Mouse (Mus musculus) left cerebral cortex, postnatal 10 days (tissue): Measurements from ENCODE around the gene Frmd5. TPM values are rescaled to one million over a fixed set of nuclear protein-coding genes. Genes with fewer than 3 reads are reported as not detected.
A peak's percentile ranks its signal among the peaks of the same experiment; 100 is the strongest.
"Not testable (repeated sequence)": the region's sequence is repeated elsewhere in the genome, so short reads cannot be mapped to it uniquely, and the experiment has no call there.

Experiments
- DNase-seq, 2 experiments: peaks; one replicate each; pipeline ENCODE4 v3.0.0; 2021 to 2022; ENCODE audit warnings: low spot score in 2 of 2, mixed read lengths in 1 of 2; ENCODE audit errors: extremely low spot score in 1 of 2
- intact Hi-C: fragments of 180-260 bp; cut with DNase I; formaldehyde crosslinking; loops from one replicate; pipeline ENCODE4 v1.15.1; 2025
- total RNA-seq, 2 experiments: library from RNA; stranded (reverse); gene quantifications; 2 replicates each; pipeline ENCODE4 v1.2.3; 2021

Frmd5 gene
- total RNA-seq, 2 experiments from 2014 or later: 44.0 to 46.4 TPM

DNA sequence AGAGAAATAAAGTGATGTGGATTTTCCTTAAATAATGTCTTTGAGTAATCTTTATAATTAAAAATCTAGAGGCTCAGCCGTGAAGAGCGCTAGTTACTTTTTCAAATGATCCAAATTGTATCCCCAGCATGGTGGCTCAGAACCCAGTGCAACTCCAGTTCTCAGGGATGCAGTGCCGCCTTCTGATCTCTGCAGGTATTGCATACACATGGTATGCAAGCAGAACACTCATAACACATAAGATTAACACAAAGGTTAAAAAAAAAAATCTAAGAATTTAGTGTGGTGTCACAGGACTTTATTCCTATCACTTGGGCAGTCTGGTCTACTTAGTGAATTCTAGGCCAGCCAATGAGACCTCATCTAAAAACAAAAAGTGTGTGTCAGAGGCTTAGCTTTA lies 262.1 kb downstream of the Frmd5 start:
- peak in 1 of 2 experiments; percentile 12 for DNase-seq
- intact Hi-C loops: no loop called here

DNA sequence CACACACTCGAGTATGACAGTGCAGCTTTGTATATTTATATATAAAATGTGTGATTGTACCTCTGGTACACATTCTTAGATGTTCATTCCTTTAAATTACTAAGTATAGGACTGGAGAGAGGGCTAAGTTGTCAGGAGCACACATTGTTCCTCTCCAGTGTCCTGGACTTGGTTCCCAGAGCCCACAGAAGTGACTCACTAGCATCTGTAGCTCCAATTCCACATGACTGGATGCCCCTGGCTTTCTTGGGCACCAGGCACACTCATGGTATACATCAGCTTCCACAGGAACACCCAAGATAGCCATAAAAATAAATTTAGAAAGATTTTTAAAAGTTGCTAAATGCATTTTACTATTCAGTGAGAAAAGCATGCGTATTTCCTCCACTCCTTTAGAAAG lies 281.8 kb downstream of the Frmd5 start:
- no peak for DNase-seq
- intact Hi-C loops: no loop called here

DNA sequence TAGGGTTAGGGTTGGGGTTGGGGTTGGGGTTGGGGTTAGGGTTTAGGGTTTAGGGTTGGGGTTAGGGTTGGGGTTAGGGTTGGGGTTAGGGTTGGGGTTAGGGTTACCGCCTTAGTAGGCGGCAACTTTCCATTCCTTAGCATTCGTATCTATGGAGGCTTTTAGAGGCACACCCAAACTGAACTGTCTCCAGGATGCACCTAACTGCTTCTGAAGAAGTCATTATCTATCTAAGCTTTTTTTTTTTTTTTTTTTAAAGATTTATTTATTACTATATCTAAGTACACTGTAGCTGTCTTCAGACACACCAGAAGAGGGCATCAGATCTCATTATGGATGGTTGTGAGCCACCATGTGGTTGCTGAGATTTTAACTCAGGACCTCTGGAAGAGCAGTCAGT lies 284.1 kb downstream of the Frmd5 start:
- intact Hi-C loops, DNase-seq: not testable (repeated sequence)

DNA sequence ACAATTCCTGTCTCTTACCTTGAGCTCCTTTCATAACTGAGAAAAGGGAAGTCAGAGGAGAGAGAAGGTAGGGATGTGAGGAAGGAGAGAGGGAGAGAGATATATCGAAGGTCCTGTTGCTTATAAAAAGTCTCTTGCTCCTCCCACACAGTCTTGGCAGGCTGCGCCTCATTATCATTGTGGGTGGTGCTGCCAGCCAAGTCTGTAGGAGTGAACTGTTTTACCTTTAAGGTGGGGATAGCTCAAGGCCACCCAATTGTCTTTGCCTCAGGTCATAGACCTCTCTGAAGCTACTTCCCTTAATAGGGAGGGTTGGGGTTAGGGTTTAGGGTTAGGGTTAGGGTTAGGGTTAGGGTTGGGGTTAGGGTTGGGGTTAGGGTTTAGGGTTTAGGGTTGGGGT lies 284.9 kb downstream of the Frmd5 start:
- intact Hi-C loops: no loop called here
- no peak for DNase-seq

DNA sequence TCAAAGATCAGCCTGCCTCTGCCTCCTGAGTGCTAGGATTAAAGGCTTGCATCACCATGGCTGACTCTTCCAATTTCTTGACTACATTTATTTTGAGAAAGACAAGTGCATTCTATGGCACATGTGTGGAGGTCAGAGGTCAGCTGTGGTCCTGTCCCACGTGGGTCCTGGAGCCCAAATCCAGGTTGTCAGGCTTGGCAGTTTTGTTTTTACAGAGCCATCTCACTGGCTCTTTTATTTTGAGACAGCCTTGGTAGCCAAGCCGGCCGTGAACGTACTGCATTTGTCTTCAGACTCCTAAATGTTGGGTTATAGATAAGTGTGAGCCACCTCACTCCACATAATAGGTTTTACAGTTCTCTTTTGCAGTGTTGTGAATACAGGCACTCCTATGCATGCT lies 288.2 kb downstream of the Frmd5 start:
- DNase-seq, intact Hi-C loops: not testable (repeated sequence)

DNA sequence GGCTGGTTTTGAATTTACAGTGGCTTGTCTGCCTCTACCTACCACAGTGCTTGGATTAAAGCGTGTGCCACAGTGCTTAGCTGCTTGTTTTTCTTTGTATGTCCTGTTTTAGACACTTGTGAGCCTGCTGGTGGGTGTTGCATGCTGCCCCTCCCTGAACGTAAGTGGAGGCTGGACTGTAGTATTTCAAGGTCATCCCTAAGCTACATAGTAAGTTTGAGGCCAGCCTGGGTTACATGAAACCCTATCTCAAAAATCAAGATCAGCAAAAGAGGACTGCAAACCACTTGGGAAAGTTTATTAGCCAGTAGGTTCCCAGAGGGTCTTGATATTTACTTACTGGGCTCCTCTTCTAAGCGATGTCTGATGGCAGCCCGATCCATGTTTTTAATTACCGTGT lies 288.8 kb downstream of the Frmd5 start:
- intact Hi-C loops: no loop called here
- no peak for DNase-seq

DNA sequence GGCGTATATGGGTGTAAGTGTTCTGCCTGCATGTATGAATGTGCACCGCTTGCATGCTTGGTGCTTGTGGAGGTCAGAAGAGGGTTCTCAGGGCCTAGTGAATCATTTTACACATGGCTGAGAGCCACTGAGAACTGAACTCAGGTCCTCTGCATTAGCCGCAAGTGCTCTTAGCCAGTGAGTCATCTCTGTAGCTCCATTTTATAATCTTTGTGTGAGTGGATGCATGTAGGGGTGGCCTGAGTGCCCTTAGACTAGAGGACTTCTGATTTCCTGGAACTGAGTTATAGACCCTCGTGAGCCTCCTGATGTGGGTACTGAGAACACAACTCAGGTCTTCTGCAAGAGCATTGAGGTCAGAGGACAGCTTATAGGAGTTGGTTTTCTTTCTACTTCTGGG lies 292.7 kb downstream of the Frmd5 start:
- DNase-seq: no peak

DNA sequence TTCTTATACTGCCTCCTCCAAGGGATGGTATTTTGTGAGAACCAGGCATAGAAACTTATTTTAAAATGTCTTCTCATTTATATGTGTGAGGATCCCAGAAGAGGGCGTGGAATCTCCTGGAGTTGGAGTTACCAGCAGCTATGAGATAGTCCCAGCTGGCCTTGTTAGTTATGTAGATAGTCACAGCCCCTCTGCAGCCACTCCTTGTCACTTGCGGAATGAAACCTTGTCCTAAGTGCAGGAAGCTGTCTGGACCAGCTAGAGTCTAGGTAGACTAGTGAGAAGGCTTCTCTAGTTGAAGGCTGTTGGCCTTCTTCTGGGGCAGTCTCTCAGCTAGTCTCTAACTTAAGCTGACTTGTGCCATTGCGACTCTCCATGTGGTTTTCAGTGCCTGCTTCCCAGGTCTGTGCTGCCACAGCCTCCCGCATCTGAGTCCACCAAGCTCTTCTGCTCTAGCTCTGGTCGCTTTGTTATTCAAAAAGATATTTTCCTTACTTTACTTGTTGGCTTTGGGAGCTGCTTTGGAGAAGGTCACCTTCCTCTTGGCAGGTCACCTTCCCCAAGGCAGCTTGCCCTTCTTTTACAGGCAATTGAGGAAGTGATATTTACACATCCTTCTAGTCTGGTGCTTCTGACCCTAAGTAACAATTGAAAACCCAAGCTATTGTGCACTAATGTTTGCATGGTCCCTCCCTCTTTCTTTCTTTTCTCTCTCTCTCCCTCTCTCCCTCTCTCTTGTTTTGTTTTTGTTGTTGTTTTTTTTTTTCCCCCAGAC lies 293.7 kb downstream of the Frmd5 start:
- intact Hi-C loops, DNase-seq: not testable (repeated sequence)

More for the DNA sequence above, 292.7 kb downstream of the Frmd5 start:
- intact Hi-C loops: no loop called here

DNA sequence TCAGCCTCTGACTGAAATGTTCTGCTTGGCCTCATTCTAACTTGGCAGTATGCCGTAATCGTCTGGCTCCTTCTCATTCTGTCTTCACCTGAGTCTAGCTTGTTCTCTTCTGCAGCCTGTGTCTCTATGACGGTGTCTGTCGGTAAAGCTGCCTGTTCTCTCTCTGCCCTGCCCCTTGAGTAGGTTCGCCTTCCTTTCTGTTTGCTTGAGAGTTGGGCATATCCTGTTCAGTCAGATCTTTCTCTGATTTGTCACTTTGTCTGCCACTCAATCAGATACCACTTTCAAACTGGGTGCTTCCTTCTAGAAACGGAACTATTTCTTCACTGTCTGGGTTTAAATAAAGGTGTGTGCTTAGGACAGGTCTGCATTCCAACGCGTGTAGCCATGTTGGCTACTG lies 295.5 kb downstream of the Frmd5 start:
- intact Hi-C loops: no loop called here
- DNase-seq: no peak

DNA sequence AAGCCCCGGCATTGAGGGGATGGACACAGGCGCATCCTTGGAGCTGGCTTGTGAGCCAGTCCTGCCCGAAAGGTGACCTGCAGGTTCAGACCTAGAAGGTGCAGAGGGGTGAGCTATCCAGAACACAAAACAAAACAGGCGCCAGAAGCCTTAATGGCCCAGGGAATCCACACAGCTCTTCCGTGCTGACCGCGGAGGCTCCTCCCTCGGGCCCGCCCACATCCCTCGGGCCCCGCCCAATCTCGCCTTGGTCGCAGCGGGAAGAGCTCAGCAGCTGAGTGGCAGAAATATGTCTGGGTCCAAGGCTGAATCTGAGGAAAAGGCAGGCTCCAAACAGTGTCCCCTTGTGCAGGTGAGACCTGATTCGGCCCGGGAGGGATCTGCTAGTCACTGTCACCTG lies 297.3 kb downstream of the Frmd5 start:
- intact Hi-C loops: no loop called here
- peak; percentile 9 to 72 for DNase-seq

DNA sequence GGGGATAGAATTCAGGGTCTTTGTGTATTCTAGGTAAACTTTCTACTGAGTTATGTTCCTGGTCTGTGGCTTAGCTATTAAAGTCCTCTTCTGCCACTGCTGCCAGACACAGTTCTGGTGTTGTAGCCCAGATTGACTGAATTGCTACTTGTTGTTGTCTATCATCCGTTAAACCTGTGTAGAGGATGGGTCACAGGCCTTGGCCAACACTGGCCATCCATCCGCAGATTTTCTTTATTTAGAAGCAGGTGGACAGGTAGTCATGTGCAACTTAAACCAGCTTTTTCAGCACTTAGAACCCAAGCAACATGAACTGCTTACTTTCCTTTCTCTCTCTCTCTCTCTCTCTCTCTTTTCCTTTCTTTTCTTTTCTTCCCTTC lies 298.9 kb downstream of the Frmd5 start:
- no peak for DNase-seq
- intact Hi-C loops: no loop called here

DNA sequence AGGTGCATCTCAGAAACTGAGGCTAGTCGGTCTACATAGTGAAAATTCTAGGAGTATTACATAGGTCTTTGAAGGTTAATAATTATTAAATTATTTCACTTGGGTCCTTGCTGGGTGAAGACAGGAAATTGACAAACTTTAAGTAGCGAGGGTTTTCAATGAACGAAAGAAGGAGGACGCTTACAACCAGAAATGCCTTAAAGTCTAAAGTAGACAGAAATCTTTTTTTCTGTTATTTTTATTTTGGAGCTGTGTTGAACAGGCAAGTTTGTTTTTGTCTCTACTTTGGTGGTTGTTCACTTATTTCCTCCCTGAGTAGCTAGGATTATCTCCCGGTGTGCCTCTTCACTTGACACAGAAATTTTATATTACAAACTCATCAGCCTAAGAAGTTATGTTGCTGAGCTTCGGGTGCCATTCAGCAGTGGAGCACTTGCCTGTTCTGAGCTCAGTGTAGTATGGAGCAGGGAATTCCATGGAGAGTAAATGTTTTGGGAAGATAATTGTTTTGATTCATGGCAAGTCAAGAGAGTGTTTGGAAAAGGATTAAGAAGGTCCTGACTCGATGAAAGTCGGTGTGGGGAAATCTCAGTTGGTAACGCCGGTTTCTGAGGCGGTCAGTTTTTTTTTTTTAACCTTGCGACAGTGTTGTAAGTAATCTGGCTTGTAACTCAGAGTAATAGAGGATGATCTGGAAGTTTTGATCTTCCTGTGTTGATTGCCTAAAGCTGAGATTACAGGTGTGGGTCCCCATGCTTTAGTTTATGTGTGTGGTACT lies 299.5 kb downstream of the Frmd5 start:
- intact Hi-C loops: no loop called here
- no peak for DNase-seq

DNA sequence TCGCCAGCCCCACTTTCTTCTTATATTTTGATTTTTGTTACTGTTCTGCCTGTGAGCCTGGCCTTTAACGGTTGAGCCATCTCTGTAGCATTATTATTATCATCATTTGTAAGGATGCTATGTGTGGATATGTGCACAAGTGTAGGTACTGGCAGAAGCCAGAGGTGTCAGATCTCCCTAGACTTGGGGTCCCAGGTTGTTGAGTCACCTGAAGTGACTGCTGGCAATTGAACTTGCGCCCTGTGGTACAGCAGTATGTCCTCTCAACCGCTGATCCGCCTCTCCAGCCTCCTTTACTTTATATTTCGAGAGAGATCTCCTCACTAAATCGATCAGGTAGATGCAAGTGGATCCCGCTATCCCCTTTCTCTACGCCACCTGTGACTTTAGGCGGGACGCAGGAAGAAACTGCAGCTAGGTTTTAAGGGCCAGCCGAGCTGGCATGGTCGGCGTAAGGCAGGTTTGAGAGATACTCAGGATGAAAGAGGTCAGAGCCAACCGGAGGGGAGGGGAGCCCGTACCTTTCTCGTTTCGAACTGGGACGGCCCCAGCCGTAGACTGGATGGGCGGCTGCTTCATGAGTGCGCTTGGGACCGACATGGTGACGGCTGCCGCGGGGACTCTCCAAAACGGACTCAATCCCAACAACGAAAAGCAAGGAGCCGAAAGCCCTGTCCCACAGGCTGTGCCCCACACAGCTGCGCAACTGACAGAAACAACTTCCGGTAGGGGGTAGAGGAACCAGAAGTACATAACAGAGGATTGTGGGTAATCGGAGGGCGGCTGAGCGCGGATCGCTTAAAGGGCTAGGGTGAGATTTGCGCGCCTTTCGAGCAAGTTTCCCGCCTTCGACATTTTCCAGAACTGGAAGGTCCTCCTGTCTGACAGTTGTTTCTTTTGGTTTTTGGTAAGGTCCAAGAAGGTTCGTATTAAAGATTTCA lies 300.7 kb downstream of the Frmd5 start, which contains the start of the genes Mfap1a and Wdr76:
TSS of gene Mfap1a (minus strand) at position 724 of the 941 bp plus-strand sequence.
TSS of gene Wdr76 (plus strand) at position 782 of the 941 bp plus-strand sequence.
- DNase-seq: peak; percentile 85 to 88
- intact Hi-C loops: not testable (repeated sequence)

DNA sequence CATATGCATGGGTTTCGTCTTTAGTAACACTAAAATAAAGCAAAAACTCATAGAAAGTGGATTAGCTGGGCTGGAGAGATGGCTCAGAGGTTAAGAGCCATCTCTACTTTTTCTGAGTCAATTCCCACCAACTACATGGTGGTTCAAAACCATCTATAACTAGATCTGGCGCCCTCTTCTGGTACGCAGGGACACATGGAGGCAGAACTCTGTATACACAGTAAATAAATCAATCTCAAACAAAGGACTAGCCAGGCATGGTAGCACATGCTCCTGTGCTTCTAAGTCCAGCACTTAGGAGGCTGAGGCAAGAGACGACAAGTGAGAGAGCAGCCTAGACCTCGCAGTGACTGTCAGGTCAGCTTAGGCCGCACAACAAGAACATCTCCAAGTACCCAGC lies 305.3 kb downstream of the Frmd5 start:
- DNase-seq, intact Hi-C loops: not testable (repeated sequence)

Other genes starting within 250 kb of the Frmd5 start
- 100 to 1,000 TPM; 136 to 141 TPM for gene Casc4, start 59.9 kb upstream of the Frmd5 start, total RNA-seq
- 10 to 100 TPM; 36.7 to 39.2 TPM for gene Ctdspl2, start 148.9 kb upstream of the Frmd5 start, total RNA-seq
- gene Mageb3, start 149.0 kb upstream of the Frmd5 start, total RNA-seq: under 1 TPM; 0.16 to 0.47 TPM
- gene Eif3j1, start 221.5 kb upstream of the Frmd5 start, total RNA-seq: 10 to 100 TPM; 22.1 to 24.5 TPM